Comparison of ENCODE assay signal across 18 mouse cellular contexts in the genomic region with DNA sequence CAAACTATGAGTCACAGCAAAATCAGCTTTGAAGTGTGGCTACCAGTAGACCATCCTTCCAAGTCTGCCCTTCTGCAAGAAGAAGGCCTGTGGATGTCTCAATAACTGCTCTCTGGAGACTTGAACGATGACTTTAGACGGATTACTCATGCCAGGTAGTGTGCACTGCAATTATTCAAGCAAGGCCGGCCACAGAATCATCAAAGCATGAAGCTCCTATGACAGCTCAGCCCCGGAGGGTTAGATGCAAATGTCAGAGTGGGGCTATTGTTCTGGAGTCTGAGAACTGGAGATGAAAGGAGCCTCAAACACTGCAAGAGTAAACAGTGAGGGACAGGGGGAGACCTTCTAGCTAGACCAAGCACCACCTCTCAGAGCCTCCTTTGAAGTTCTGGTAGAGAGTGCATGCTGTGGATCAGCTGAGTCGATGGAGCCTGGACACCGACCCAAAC.
DNase-seq lines count a peak whose midpoint lies in the region; ATAC-seq lines count a peak whose summit lies in the region.
"Had no signal": no experiment of that assay in that cellular context is flagged by ENCODE, and none has a peak within 500 bp of the region (broad histone marks: within the 10 kb centered on the region; RNA-seq: fewer than 3 reads in every experiment).

No protein-coding gene starts in this region.

- H3K9me3 ChIP-seq in hindbrain, embryonic 16.5 days (ENCODE audit: control insufficient read depth, low read length): no peaks in the 10 kb centered on the region
- H3K9me3 ChIP-seq in hindbrain, embryonic 14.5 days (ENCODE audit: control insufficient read depth, low read length): no peaks in the 10 kb centered on the region
- H3K9me3 ChIP-seq in midbrain, embryonic 12.5 days: no peaks in the 10 kb centered on the region
- no peaks in the 10 kb centered on the region for H3K9me3 ChIP-seq in liver, embryonic 12.5 days (replicated peaks)
- H3K9me3 ChIP-seq: forebrain, embryonic 15.5 days; hindbrain, embryonic 12.5 days; liver, embryonic 15.5 days; neural tube, embryonic 15.5 days had no signal

- ATAC-seq in hindbrain, embryonic 16.5 days: peak; percentile 27; the same call in 1 of the 2 replicates
- ATAC-seq in hindbrain, embryonic 14.5 days (ENCODE audit: low FRiP score): no peak
- peak; percentile 14 for ATAC-seq in CD4-positive, CD25-positive, alpha-beta regulatory T cell, adult 4 months
- 0 out of 2 replicates have a peak, but pooled peaks have one; percentile 16 for ATAC-seq in midbrain, embryonic 12.5 days (ENCODE audit: low FRiP score, low read depth)
- no peak for ATAC-seq in granulocyte monocyte progenitor cell, adult 5-6 weeks (replicated peaks; ENCODE audit: poor library complexity, severe bottlenecking)
- ATAC-seq in liver, embryonic 12.5 days: no peak
- ATAC-seq: forebrain, embryonic 15.5 days; intestine, postnatal 0 days had no signal

- no peak overlapping the region for H3K4me3 ChIP-seq in hindbrain, embryonic 16.5 days (ENCODE audit: low read length)
- H3K4me3 ChIP-seq in hindbrain, embryonic 14.5 days (replicated peaks; ENCODE audit: low read length): no peak overlapping the region
- no peak overlapping the region for H3K4me3 ChIP-seq in midbrain, embryonic 12.5 days
- no peak overlapping the region for H3K4me3 ChIP-seq in liver, embryonic 12.5 days
- H3K4me3 ChIP-seq: erythroblast, embryonic 14.5 days; forebrain, embryonic 15.5 days; hindbrain, embryonic 12.5 days; liver, embryonic 15.5 days; neural tube, embryonic 15.5 days had no signal

- H3K36me3 ChIP-seq in hindbrain, embryonic 16.5 days (ENCODE audit: control insufficient read depth, insufficient read depth, low read length): no peaks in the 10 kb centered on the region
- no peaks in the 10 kb centered on the region for H3K36me3 ChIP-seq in hindbrain, embryonic 14.5 days (replicated peaks; ENCODE audit: control insufficient read depth, insufficient read depth)
- no peaks in the 10 kb centered on the region for H3K36me3 ChIP-seq in midbrain, embryonic 12.5 days
- H3K36me3 ChIP-seq in liver, embryonic 12.5 days: no peaks in the 10 kb centered on the region
- H3K36me3 ChIP-seq: forebrain, embryonic 15.5 days; hindbrain, embryonic 12.5 days; liver, embryonic 15.5 days; neural tube, embryonic 15.5 days had no signal

- DNase-seq in hindbrain, embryonic 14.5 days (ENCODE audit: low spot score): no peak
- DNase-seq in 416B (ENCODE audit: low read depth): peak; percentile 55
- no peak for DNase-seq in thymus, postnatal 4 days
- DNase-seq: cerebellum, adult 11-12 months; lung, postnatal 10 days; spleen, adult 18-20 months; thymus, postnatal 25 days had no signal

- WGBS in hindbrain, embryonic 16.5 days: 14% methylated on average over 6 of the region's 6 CpGs
- WGBS in hindbrain, embryonic 14.5 days: 13% methylated on average over 6 of the region's 6 CpGs
- WGBS in midbrain, embryonic 12.5 days: 19% methylated on average over 6 of the region's 6 CpGs
- WGBS in liver, embryonic 12.5 days (ENCODE audit: insufficient replicate concordance): 39% methylated on average over 6 of the region's 6 CpGs

- H3K4me1 ChIP-seq in hindbrain, embryonic 16.5 days (ENCODE audit: control insufficient read depth, insufficient read depth, low read depth, low read length): peaks cover 3% of the 10 kb centered on the region; the same call in 1 of the 2 replicates
- 0 out of 2 replicates have a peak, but pooled peaks cover 7% of the 10 kb centered on the region for H3K4me1 ChIP-seq in hindbrain, embryonic 14.5 days (replicated peaks; ENCODE audit: control insufficient read depth, insufficient read depth, low read length)
- H3K4me1 ChIP-seq in midbrain, embryonic 12.5 days: peaks cover 7% of the 10 kb centered on the region
- peaks cover 32% of the 10 kb centered on the region for H3K4me1 ChIP-seq in liver, embryonic 12.5 days
- H3K4me1 ChIP-seq: forebrain, embryonic 15.5 days had no signal

- no peak overlapping the region for H3K4me2 ChIP-seq in hindbrain, embryonic 16.5 days (ENCODE audit: low read length)
- H3K4me2 ChIP-seq in hindbrain, embryonic 14.5 days (replicated peaks): no peak overlapping the region
- no peak overlapping the region for H3K4me2 ChIP-seq in midbrain, embryonic 12.5 days (replicated peaks)
- no peak overlapping the region for H3K4me2 ChIP-seq in liver, embryonic 12.5 days
- H3K4me2 ChIP-seq: forebrain, embryonic 15.5 days; hindbrain, embryonic 12.5 days; liver, embryonic 15.5 days; neural tube, embryonic 15.5 days had no signal

- no peaks in the 10 kb centered on the region for H3K27me3 ChIP-seq in hindbrain, embryonic 16.5 days (replicated peaks; ENCODE audit: control insufficient read depth, insufficient read depth, low read length)
- H3K27me3 ChIP-seq in hindbrain, embryonic 14.5 days (ENCODE audit: control insufficient read depth, insufficient read depth, low read length): no peaks in the 10 kb centered on the region
- no peaks in the 10 kb centered on the region for H3K27me3 ChIP-seq in midbrain, embryonic 12.5 days
- H3K27me3 ChIP-seq in liver, embryonic 12.5 days (replicated peaks): no peaks in the 10 kb centered on the region
- H3K27me3 ChIP-seq: forebrain, embryonic 15.5 days; hindbrain, embryonic 12.5 days; liver, embryonic 15.5 days; neural tube, embryonic 15.5 days had no signal

- no peak overlapping the region for H3K27ac ChIP-seq in hindbrain, embryonic 16.5 days (ENCODE audit: low read depth, low read length)
- H3K27ac ChIP-seq in hindbrain, embryonic 14.5 days: no peak overlapping the region
- no peak overlapping the region for H3K27ac ChIP-seq in midbrain, embryonic 12.5 days (replicated peaks)
- no peak overlapping the region for H3K27ac ChIP-seq in liver, embryonic 12.5 days
- H3K27ac ChIP-seq: forebrain, embryonic 15.5 days; hindbrain, embryonic 12.5 days; liver, embryonic 15.5 days; neural tube, embryonic 15.5 days had no signal

- no peak overlapping the region for H3K9ac ChIP-seq in hindbrain, embryonic 16.5 days (ENCODE audit: low read depth, low read length)
- H3K9ac ChIP-seq in hindbrain, embryonic 14.5 days: no peak overlapping the region
- no peak overlapping the region for H3K9ac ChIP-seq in midbrain, embryonic 12.5 days (replicated peaks)
- no peak overlapping the region for H3K9ac ChIP-seq in liver, embryonic 12.5 days
- H3K9ac ChIP-seq: forebrain, embryonic 15.5 days; hindbrain, embryonic 12.5 days; liver, embryonic 15.5 days; neural tube, embryonic 15.5 days had no signal

Comparison
In these comparisons a context has a peak if more than half of its experiments do, and no peak if none do; other contexts are left out.
1. ATAC-seq: peak in hindbrain, embryonic 16.5 days (single experiment), CD4-positive, CD25-positive, alpha-beta regulatory T cell, adult 4 months (single experiment) and midbrain, embryonic 12.5 days (single experiment); none in hindbrain, embryonic 14.5 days (single experiment), granulocyte monocyte progenitor cell, adult 5-6 weeks (single experiment) and liver, embryonic 12.5 days (single experiment).